Mouse (Mus musculus): Measurements from ENCODE around the gene Calml4.
"Not testable (repeated sequence)": the region's sequence is repeated elsewhere in the genome, so short reads cannot be mapped to it uniquely, and the experiment has no call there.

The Calml4 gene

DNA sequence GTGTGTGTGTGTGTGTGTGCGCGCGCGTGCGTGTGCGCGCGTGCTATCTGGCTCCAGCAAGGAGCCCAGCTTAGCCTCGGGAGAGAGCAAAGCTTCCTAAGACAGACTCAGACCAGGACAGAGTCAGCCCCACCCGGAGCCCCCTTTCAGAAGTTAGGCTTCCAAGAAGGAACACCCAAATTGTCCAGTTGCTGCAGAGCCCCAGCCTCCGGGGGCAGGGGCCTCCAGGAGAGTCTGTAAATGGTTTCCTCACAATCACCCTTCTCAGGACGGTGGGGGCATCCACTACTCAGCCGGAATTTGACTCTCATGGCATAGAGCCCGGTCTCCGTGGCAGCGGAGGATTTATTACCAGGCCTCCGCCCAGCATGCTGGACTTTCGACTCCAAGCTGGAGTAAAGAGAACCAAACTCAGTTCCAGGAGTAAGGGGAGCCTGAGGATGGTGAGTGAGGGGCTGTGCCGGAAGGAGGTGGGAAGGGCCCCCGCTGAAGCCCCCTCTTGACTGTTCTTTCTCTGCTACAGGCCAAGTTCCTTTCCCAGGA is at the start of gene Calml4:
TSS of gene Calml4 (plus strand) at position 362 of the 543 bp plus-strand sequence.
- no peak for DNase-seq (ENCODE audit: low read depth, low spot score)

DNA sequence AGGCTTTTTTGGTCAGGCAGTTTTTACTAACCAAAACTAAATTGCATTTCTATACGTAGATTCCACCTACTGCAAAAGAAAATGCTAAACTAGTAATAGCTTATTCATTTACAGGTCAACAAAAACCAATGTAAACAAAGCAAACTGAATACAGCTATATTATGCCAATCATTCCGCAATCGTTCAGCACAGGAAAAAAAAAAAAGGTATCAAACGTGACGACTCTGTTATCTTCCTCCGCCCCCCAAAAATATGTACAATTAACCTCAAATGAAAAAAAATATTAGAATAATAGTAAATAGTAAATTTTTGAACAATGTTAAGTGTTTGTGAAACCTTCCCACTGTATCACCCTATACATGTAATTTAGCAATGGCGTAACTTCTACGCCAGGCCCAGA is 47.8 kb upstream of the Calml4 start:
- no peak for DNase-seq (ENCODE audit: low read depth, low spot score)

DNA sequence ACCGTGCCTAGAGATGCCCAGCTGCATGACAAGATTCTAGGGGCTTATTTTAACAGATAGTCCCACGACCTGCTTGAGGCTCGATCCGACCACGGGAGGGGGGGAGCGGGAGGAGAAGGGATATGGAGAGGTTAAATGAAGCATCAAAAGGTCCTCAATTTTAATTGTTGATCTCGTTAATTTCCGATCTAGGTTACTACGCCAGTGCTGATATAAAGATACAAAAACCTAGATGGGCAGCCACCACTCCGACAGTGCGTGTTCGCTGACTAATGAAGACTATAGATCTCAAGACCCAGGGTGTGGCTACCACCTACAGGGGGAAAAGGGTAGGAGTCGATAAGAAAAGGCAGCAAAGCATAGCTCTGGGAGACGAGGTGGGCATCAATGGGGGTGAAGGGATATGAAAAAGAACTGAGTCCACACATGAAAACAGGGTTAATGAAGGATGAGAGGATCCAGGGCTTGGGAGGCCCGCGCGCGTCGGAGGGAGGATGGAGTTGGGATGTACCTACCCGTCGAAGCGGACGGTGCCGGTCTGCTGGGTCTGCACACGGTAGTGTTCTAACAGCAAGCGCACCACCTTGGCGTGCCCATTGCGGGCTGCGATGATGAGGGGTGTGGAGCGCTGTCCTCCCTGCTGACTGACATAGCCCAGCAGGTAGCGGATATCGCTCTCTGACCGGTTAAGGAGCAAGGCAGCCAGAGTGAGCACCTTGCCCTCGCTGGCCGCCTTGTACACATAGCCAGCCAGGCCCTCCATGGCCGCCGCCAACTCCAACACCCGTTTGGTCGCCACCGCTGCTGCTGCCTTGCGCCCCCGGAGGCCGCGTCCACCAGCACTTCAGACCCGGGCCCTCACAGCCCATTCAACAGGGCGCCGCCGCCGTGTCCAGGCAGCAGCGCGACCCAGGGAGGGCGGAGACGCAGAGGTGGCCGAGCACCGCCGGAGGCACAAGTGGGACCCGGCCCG is 47.1 kb upstream of the Calml4 start:
- DNase-seq (ENCODE audit: low read depth, low spot score), result peak; percentile 62

DNA sequence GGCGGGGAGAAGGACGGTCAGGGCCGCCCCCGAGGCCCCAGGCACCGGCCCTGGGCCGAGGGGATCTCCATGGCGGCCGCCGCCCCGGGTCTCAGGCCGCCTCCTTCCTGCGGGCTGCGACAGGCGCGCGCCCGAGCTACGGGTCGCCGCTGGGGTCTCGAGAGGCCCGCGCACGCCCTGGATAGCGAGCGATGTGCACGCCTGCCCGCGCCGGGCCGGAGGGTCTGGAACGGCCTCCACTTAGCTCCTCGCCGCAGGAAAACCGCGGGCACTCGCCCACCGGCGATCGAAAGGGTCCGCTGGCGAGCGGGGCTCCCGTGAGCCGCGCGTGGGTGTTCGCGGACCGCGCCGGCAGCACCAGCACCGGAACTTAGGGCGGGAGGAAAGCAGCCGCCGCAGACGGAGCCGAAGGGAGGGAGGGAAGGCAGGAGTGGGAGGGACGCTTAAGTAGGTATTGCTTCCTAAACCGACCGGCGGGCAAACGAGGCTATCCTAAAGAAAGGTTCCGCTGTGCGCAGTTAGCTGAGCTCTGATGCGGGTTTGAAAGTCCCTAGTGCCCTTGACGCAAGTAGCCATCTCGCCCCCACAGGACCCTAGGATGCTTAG is 46.3 kb upstream of the Calml4 start, which contains the start of gene Fem1b:
TSS of gene Fem1b (minus strand) at position 419 of the 606 bp plus-strand sequence.
- peak; percentile 81 for DNase-seq (ENCODE audit: low read depth, low spot score)

DNA sequence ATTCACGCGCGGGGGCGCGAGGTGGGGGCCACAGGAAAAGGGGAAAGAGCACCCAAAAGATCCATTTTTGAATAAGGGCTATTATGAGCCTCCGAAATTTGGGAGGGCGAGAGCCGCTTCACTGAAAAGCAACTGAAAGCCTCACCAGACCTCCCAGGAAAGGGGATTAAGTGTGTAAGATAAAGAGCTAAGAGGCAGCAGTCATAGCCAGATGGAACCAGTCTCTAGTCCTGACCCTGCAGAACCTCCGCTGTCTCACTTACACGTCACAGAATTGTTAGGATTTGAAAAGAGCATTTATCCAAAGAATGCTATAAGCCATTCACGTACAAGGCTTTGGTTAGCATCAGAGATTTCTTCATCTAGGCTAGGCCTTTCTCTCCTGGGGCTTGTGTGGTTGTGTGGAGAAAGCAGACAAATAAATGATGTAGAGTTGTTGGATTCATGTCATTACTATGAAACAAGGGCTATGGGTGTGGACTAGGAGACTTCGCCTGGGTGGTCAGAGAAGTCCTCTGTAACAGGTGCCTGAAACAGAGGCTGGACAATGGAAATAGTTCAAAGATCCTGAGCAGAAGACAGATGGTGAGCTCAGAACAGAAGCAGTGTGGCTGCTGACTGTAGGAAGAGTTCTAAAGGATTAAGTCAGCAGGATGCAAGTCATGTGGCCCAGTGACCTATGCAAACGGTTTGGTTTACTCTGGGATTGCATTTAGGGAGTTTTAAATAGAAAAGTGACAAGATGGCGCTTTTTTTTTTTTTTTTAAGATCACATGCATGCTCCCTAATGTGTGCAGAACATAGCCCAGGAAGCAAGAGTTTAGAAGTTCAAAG is 45.4 kb upstream of the Calml4 start:
- no peak for DNase-seq (ENCODE audit: low read depth, low spot score)

DNA sequence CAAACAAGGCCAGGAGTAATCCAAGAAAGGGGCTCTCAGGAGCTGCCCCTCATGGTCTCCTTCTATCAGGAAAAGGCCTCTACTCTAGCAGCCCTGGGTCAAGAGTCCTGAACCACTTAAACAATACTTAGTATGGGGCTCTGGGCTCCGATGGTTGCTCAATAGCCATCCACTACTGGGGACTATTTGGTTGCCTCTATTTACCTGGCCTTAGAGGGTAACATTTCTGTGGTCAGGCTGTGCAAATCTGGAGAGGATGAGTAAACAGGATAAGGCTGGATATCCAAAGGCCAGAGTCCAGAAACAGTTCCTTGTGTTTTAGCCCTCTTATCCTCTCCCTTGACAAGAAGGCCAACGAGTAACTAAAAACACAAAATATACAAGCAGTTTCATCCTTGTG is 43.1 kb upstream of the Calml4 start:
- DNase-seq (ENCODE audit: low read depth, low spot score), result no peak

DNA sequence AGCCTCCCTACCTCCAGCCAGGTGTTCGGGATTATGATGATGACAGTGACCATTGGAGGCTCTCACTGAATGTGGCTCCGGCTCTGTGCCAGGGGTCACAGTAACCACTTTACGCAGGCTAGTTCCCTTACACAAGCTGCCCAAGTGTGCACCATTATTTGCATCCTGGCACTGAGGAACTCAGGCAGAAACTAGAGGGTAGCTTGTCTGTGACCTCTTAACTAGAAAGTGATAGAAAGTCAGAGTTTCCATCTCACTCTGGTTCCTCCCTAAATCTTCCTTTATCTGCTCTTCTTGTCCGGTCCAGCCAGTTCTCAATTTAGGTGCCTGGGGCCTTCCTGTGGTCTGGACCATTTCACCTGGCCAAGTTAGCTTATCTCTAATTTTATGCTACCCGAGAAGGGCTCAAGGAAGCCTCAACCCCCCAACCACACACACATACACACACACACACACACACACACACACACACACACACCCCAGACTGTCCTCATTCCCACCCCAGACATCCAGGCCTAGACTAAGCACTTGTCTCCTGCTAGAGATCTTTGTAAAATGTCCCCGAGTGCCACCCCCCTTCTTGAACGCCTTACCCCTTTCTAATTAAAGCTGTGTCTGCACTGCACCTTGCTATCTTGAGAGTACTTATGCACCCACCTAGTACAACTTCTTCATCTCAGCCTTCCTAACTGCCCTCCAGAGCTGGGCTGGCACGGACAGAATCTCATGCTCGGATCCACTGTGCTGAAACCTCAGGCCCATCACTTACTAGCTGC is 41.4 kb upstream of the Calml4 start:
- DNase-seq (ENCODE audit: low read depth, low spot score), result no peak

DNA sequence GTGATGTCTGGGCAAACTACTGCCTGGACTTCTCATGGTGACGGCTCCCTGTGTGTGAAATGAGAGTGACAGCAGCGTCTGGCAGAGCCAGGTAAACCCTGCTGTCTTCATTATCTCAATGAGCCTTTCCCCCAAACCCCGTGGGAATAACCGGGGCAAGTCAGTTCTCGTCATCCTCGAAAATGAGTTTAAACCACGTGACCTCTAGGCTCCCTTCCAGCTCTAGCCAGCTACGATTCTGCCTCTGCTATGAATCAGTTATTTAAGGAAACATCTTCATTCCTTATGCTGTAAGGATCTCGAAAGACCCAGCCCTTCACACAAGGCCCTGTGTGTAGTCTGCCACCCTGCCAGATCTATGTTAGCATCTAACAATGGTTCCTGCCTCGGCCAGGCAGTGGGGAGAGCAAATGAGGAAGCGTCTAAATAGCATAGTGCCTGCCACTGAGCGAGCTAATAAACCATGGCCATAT is 40.7 kb upstream of the Calml4 start:
- no peak for DNase-seq (ENCODE audit: low read depth, low spot score)

DNA sequence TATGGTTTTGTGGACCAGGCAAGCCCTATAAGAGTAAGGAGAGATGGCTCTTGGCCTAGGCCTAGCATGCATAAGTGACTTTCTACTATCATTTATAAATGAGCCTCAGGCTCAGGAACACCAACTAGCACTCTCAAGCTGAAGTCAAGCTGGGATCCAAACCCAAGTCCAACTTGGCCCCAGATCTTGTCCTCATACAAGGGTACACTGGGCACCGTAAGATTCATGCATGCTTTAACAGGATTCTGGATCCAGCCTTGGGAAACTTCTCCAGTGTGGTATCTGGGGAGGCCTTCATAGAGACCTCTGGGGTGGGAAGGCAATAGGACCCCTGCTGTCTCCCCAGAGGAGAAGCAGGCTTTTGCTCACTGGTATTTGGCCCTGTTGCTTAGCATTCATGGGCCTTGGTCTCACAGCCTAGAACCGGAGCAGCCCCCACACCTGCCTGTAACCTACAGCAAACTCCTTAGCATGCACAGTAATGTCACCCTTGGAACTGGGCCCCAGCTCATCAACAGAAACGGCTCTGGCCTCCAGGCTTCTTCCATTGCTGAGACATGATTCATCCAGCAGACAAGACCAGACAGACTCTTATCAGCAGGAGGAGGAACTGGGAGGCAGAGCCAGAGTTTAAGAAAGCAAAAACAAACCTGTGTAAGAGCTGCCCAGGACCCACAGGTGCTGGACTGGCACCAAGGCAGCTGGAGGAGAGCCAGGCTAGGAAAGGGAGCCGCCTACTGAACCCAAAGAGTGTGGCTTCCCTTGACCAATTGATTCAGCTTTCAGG is 39.9 kb upstream of the Calml4 start:
- no peak for DNase-seq (ENCODE audit: low read depth, low spot score)

DNA sequence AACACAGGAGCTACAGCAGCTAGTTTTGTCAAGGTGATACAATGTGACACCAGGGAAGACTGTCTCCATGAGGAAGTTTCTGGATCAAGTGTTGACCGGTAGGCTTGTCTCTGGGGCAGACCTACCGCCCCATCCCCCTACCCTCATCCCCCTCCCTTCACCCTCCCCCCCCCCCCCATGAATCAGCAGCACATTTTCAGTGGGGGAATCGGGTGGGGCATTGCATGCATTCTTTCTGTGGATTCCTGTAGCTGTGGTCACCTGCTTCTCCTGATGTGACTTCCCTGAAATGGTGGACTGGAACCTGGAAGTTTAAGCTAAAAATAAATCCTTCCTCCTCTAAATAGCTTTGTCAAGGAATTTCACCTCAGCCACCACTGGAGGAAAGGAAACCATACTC is 38.4 kb upstream of the Calml4 start:
- no peak for DNase-seq (ENCODE audit: low read depth, low spot score)

DNA sequence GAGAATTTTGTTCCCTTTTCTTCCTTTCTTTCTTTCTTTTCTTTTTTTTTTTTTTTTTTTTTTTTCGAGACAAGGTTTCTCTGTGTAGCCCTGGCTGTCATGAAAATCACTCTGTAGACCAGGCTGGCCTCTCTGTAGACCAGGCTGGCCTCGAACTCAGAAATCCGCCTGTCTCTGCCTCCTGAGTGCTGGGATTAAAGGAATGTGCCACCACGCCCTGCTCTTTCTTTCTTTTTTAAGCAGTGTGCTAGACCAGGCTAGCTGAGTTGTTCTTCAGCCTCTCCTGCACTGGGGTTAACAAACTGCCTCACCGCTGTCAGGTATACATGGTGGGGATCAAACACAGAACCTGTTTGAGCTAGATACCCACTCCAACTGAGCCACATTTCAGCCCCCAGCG is 38.0 kb upstream of the Calml4 start:
- not testable (repeated sequence) for DNase-seq (ENCODE audit: low read depth, low spot score)

DNA sequence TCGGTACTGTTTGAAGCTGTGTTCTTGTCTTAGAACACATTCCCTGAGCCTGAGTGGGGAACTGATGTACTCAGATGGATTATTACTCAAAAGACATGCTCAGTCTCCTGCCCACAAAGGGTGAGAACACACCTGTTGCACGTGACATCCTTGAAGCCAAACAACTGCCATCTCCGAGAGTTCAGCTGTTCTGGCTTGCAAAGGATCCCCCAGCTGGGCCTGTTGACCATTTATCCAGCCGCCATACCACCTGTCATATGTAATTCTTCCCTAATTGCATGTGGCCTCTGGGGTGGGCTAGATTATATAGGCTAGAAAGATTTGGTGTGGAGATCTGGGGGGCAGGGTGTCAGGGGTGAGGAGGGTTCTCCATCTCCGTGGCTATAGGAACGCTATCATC is 37.1 kb upstream of the Calml4 start:
- DNase-seq (ENCODE audit: low read depth, low spot score), result no peak

DNA sequence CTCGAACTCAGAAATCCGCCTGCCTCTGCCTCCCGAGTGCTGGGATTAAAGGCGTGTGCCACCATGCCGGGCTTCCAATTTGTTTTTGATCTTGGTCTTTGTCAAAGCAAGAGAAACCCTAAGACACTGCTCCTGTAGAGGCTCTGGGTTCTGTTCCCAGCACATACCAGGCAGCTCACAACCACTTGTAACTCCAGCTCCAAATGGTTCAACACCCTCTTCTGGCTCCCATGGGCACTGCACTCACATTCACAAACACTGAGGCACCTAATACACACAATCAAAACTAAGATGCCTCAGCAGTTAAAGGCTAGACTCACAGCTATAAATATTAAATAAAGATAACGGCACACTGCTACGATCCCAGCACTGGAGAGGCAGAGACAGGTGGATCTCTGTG is 36.1 kb upstream of the Calml4 start:
- no peak for DNase-seq (ENCODE audit: low read depth, low spot score)

DNA sequence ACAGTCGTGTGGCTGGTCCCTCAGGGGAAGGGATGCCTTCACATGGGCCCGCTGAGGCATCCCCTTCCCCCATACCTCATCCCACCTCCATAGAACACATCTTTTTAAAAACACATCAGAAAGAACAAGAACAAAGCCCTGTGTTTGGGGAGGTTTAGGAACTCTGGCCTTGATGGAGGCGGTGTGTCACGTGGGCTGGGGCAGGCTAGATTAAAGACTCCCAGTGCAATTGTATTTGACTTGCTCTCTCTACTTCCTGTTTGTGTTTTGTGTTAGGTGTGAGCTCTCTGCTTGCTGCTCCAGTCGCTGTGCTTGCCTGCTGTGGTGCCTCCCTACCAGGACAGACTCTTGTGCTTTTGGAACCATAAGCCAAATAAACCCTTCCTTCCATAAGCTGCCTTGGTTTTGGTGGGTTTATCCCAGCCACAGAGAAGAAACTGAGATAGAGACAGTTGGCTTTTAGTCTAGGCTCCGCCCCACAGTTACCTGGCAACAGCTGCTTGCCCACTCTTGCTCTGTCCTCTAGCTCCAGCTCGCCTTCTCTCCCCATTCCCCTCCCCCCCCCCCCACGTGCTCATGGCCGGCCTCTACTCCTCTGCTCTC is 32.0 kb upstream of the Calml4 start:
- DNase-seq (ENCODE audit: low read depth, low spot score), result no peak

DNA sequence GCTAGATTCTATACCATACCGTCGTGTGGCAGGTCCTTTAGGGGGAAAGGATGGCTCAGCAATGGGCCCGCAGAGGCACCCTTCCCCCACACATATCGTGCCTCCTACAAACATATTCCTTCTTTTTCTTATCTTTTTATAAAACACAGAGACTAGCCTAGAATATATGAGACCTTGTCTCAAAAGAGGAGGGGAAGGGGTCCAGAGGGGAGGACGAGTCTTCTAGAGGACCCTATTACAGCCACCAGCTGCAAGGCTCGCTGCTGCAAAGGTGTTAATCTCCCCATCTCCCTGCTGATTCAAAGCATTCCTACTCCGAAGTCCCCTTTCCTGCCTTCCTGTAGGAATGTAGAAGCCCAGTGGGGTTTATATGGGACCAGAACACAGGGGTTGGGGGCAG is 31.4 kb upstream of the Calml4 start:
- no peak for DNase-seq (ENCODE audit: low read depth, low spot score)

DNA sequence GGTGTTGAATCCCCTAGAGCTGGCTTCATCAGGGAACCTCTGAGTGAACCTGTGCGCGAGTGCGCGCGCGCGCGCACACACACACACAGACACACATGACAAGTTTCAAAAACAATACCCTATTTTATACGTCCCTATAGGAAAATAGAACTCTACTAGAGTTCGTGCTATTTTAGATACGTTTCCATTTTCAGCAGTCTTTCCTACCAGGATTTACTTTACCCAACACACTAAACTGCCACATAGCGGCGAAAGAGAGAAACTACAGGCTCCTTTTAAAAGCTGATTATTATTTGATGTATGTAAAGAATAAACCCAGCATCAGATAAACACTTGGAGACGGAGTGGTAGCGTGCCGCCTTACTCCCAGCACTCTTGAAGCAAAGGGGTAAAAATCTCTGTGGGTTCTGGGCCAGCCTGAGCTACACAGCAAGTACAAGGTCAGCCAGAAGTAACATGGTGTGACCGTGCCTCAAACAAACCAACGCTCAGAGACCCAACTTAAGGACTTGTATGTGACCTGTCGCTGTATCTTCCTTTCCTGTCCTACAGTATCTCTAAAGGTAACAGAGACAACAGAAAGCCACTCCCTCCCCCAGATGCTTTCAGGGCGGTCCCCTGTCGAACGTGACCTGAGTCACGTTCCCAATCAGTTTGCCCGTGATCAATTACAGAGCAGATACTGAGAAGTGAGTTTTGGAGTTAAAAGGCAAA is 29.8 kb upstream of the Calml4 start:
- DNase-seq (ENCODE audit: low read depth, low spot score), result no peak

DNA sequence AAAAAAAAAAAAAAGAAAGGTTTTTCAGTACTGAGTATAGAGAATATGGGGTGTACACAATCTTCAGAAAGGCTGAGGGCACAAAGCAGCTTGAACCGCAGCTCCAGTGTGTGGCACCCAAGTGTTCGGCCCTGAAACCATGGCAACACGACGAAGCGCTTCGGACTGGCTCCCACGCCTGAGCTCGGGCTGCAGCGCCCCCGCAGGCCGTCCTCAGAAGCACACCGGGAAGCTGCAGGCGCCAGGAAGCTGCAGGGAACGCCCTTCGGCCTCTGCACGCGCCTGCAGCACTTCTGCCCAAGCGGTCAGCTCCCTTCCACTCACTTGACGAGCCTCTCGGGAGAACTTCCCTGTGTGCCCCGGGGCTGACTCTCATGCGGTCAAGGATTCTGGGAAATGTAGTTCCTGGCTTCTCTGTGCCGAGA is 29.2 kb upstream of the Calml4 start:
- DNase-seq (ENCODE audit: low read depth, low spot score), result peak; percentile 89

DNA sequence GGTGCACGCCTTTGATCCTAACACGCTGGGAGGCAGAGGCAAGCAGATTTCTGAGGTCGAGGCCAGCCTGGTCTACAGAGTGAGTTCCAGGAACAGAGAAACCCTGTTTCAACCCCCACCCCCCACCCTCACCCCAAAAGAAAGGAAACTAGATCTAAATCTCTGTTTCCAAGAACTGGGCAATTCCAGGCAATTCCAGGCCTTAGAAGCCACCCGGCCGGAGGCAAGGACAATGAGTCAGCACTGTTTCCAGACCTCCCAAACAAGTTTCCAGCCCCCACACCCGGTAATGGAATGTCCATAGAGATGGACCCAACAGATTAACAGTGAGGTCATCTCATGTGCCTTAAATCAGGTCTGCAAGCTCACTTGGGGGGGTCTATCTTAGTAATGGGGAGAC is 28.0 kb upstream of the Calml4 start:
- DNase-seq (ENCODE audit: low read depth, low spot score), result no peak

DNA sequence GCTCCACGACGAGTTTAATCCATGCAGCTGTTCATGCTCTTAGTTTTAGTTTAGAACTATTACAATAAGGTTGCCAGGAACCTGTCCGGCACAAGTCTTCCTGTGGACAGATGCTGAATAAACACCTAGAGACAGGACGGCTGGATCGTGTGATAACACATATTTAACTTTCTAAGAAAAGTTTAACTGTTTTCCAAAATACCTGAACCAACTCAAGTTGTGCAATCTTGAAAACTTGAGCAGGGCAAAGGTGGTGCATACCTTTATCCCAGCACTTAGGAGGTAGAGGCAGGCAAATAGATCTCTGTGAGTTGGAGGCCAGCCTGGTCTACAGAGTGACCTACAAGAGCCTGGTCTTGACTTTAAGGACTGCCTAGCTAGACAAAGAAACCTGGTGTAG is 23.0 kb upstream of the Calml4 start:
- DNase-seq (ENCODE audit: low read depth, low spot score), result no peak

Data from c-Kit-negative CD71-positive TER-119-positive erythroid progenitor cells, embryonic 14.5 days (primary cell).